Mouse (Mus musculus) G1E (cell line): Measurements from ENCODE around the gene Gm10337.

Experiments
- CTCF ChIP-seq: IDR thresholded peaks from 2 replicates; pipeline ENCODE4 v1.5.1; 2012; ENCODE audit warnings: low read depth, low read length, inconsistent platforms, mixed read lengths
- GATA2 ChIP-seq: IDR thresholded peaks from 2 replicates; pipeline ENCODE4 v1.6.1; 2012; ENCODE audit warnings: low read depth, low read length, inconsistent platforms, borderline replicate concordance
- TAL1 ChIP-seq: conservative IDR thresholded peaks from 2 replicates; pipeline ENCODE4 v1.6.1; 2012; ENCODE audit warnings: low read depth, low read length, inconsistent platforms, mixed read lengths

DNA sequence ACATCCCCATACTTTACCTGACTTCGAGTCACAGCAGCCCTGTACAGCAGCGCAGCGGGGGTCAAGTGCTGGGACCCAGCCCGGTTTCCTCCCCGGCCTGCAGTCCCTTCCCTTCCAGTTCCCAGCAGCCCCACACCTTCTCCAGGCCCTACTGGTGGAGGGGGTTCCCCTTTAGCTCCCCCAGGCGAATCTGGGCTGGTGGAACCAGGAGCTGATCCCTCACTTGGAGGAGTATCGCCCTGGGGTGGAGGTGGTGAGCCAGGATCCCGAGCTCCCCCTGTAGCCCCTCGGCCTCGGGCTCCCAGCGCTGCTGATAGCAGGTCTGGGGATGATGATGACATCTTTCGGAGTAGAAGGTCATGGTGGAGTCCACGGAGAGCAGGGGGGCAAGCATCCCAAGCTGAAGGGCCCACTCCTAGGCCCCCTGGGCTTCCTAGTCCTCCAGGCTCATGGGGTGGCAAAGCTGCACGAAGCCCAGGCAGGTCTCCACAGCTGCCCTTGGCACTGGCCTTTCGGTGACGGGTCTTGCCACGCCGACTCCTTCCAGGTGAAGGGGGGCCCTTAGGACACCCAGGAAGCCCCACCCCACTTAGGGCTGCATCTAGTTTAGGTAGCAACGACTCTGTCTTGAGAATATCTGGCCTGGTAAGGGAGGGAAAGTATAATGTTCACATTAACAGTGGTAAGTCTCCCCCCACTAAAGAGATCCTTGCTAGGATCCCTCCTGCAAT is 2.3 kb upstream of the Gm10337 start:
- no peak for TF ChIP-seq CTCF
- no peak for TF ChIP-seq TAL1
- no peak for TF ChIP-seq GATA2
